Mouse (Mus musculus) heart, adult 2 months (tissue): Measurements from ENCODE around the gene Tmem189.

Experiments used
- CTCF ChIP-seq: fragments of 200-600 bp; IDR thresholded peaks from 2 replicates; pipeline ENCODE4 v1.8.1; 2022; ENCODE audit warnings: antibody characterized with exemption, mild to moderate bottlenecking, moderate library complexity
- EP300 ChIP-seq: fragments of 200-500 bp; IDR thresholded peaks from 2 replicates; pipeline ENCODE4 v1.6.1; 2011; ENCODE audit warnings: low read depth, low read length, control low read depth; ENCODE audit not compliant: insufficient read depth
- POLR2A ChIP-seq: fragments of 200-500 bp; IDR thresholded peaks from 2 replicates; pipeline ENCODE4 v1.6.1; 2011; ENCODE audit warnings: mild to moderate bottlenecking, low read depth, low read length, control low read depth; ENCODE audit not compliant: insufficient read depth

- no peak for TF ChIP-seq CTCF
- no peak for TF ChIP-seq EP300
- no peak for TF ChIP-seq POLR2A
Observed at GRCm38 (mm10) chr2:167630421-167630820, 59.2 kb downstream of the Tmem189 start.
